Mouse (Mus musculus): ENCODE results near the gene Dmbx1. TPM values are rescaled to one million over a fixed set of nuclear protein-coding genes. Genes with fewer than 3 reads are reported as not detected.

The Dmbx1 gene
- total and polyA plus RNA-seq, 3 experiments: 0.19 to 2.3 TPM; not detected in 1

- Histone ChIP-seq H3K9ac (ENCODE audit: control insufficient read depth, low read depth, low read length, poor library complexity, severe bottlenecking) (no peak within 1 kb of the TSS), H3K79me2 (ENCODE audit: control insufficient read depth, insufficient read depth, low read length, poor library complexity) (no peaks in the 10 kb centered on the region), H3K27ac (ENCODE audit: control insufficient read depth, low read depth, low read length) (no peak within 1 kb of the TSS), H3K4me1 (ENCODE audit: control insufficient read depth in 1 of 2, insufficient read depth in 2 of 2, low read length in 2 of 2) (no peaks in the 10 kb centered on the region), H3K27me3 (ENCODE audit: control insufficient read depth in 1 of 2, insufficient read depth in 2 of 2, low read length in 2 of 2) (peaks cover 0 to 3% of the 10 kb centered on the region in 2 experiments; a peak in 1 of 4 replicates), H3K36me3 (ENCODE audit: control insufficient read depth in 1 of 2, insufficient read depth in 2 of 2, low read length in 2 of 2) (no peaks in the 10 kb centered on the region), H3K4me3 (ENCODE audit: control insufficient read depth in 1 of 2, insufficient read depth in 1 of 2, low read depth in 2 of 2, low read length in 2 of 2) (no peak within 1 kb of the TSS), H3K9me3 (replicated peaks; ENCODE audit: insufficient read depth, low read length) (no peaks in the 10 kb centered on the region)
- DNase-seq (ENCODE audit: low read depth, low spot score): no peak
- TF ChIP-seq SMC3 (IDR thresholded peaks at IDR 0.05; ENCODE audit: low read depth, low read length) (no peak), GATA1 (IDR thresholded peaks at IDR 0.05; ENCODE audit: low read depth, low read length) (no peak), TBP (IDR thresholded peaks at IDR 0.05; ENCODE audit: low read depth, low read length) (no peak), ZNF384 (IDR thresholded peaks at IDR 0.05; ENCODE audit: low read depth, low read length) (no peak), ZMIZ1 (IDR thresholded peaks at IDR 0.05; ENCODE audit: low read depth, low read length) (no peak), HCFC1 (IDR thresholded peaks at IDR 0.05; ENCODE audit: low read depth, low read length) (no peak), JUND (IDR thresholded peaks at IDR 0.05; ENCODE audit: low read depth, low read length) (no peak), POLR2A (IDR thresholded peaks at IDR 0.05; ENCODE audit: control insufficient read depth in 1 of 2, insufficient read depth in 1 of 2, low read depth in 1 of 2, low read length in 2 of 2, poor library complexity in 1 of 2) (no peak), NELFE (IDR thresholded peaks at IDR 0.05; ENCODE audit: low read depth, low read length) (no peak), GABPA (IDR thresholded peaks at IDR 0.05; ENCODE audit: low read depth, low read length) (no peak), MYB (IDR thresholded peaks at IDR 0.05; ENCODE audit: low read depth, low read length) (no peak), MXI1 (IDR thresholded peaks at IDR 0.05; ENCODE audit: low read depth, low read length) (no peak), BHLHE40 (IDR thresholded peaks at IDR 0.05; ENCODE audit: borderline replicate concordance, low read depth, low read length) (no peak), CHD1 (IDR thresholded peaks at IDR 0.05; ENCODE audit: low read depth, low read length) (no peak), UBTF (IDR thresholded peaks at IDR 0.05; ENCODE audit: borderline replicate concordance, insufficient read depth, low read depth, low read length) (no peak), KAT2A (conservative IDR thresholded peaks at IDR 0.05; ENCODE audit: low read depth, low read length) (no peak), CTCF (IDR thresholded peaks at IDR 0.05 in 2 of 3, conservative IDR thresholded peaks at IDR 0.05 in 1 of 3; ENCODE audit: control insufficient read depth in 1 of 3, insufficient read depth in 1 of 3, low read depth in 2 of 3, low read length in 3 of 3, poor library complexity in 1 of 3, severe bottlenecking in 1 of 3) (no peak)
These were observed 49.2 kb downstream of the Dmbx1 start, which contains the start of gene 6430628N08Rik for GRCm38 (mm10) chr4:115890553-115890952. 6430628N08Rik (plus strand) TSS chr4:115890665.

- no peaks in the 10 kb centered on the region for H3K4me1 ChIP-seq (ENCODE audit: control insufficient read depth in 1 of 2, insufficient read depth in 2 of 2, low read length in 2 of 2)
- H3K4me3 ChIP-seq (ENCODE audit: control insufficient read depth in 1 of 2, insufficient read depth in 1 of 2, low read depth in 2 of 2, low read length in 2 of 2): no peak overlapping the region
- TF ChIP-seq RAD21 (IDR thresholded peaks at IDR 0.05; ENCODE audit: low read depth, low read length): no peak
- TF ChIP-seq NRF1 (IDR thresholded peaks at IDR 0.05; ENCODE audit: insufficient read depth, low read depth, low read length, poor library complexity, severe bottlenecking): no peak
- TF ChIP-seq POLR2A (IDR thresholded peaks at IDR 0.05; ENCODE audit: control insufficient read depth in 1 of 2, insufficient read depth in 1 of 2, low read depth in 1 of 2, low read length in 2 of 2, poor library complexity in 1 of 2): no peak
- TF ChIP-seq TAL1 (IDR thresholded peaks at IDR 0.05; ENCODE audit: low read length): no peak
- TF ChIP-seq UBTF (IDR thresholded peaks at IDR 0.05; ENCODE audit: borderline replicate concordance, insufficient read depth, low read depth, low read length): no peak
- no peak for TF ChIP-seq NELFE (IDR thresholded peaks at IDR 0.05; ENCODE audit: low read depth, low read length)
- TF ChIP-seq USF1 (IDR thresholded peaks at IDR 0.05; ENCODE audit: low read depth, low read length): no peak
- TF ChIP-seq MAFK (IDR thresholded peaks at IDR 0.05; ENCODE audit: borderline replicate concordance, low read depth, low read length): no peak
- TF ChIP-seq TBP (IDR thresholded peaks at IDR 0.05; ENCODE audit: low read depth, low read length): no peak
- TF ChIP-seq SIN3A (IDR thresholded peaks at IDR 0.05; ENCODE audit: low read length): no peak
- TF ChIP-seq HCFC1 (IDR thresholded peaks at IDR 0.05; ENCODE audit: low read depth, low read length): no peak
- no peak for TF ChIP-seq GATA1 (IDR thresholded peaks at IDR 0.05; ENCODE audit: low read depth, low read length)
- no peak for TF ChIP-seq ZC3H11A (IDR thresholded peaks at IDR 0.05; ENCODE audit: low read depth, low read length)
- TF ChIP-seq CHD1 (IDR thresholded peaks at IDR 0.05; ENCODE audit: low read depth, low read length): no peak
- TF ChIP-seq MEF2A (IDR thresholded peaks at IDR 0.05; ENCODE audit: extremely low read depth, insufficient replicate concordance, low read depth, low read length, poor library complexity, severe bottlenecking): no peak
- TF ChIP-seq ZMIZ1 (IDR thresholded peaks at IDR 0.05; ENCODE audit: low read depth, low read length): no peak
- no peak for TF ChIP-seq TCF12 (IDR thresholded peaks at IDR 0.05; ENCODE audit: low read depth, low read length)
- TF ChIP-seq ZNF384 (IDR thresholded peaks at IDR 0.05; ENCODE audit: low read depth, low read length): no peak
- no peaks in the 10 kb centered on the region for H3K36me3 ChIP-seq (ENCODE audit: control insufficient read depth in 1 of 2, insufficient read depth in 2 of 2, low read length in 2 of 2)
- no peaks in the 10 kb centered on the region for H3K9me3 ChIP-seq (replicated peaks; ENCODE audit: insufficient read depth, low read length)
- no peak for DNase-seq (ENCODE audit: low read depth, low spot score)
- peaks cover 0 to 3% of the 10 kb centered on the region in 2 experiments; a peak in 1 of 4 replicates for H3K27me3 ChIP-seq (ENCODE audit: control insufficient read depth in 1 of 2, insufficient read depth in 2 of 2, low read length in 2 of 2)
- no peak overlapping the region for H3K27ac ChIP-seq (ENCODE audit: control insufficient read depth, low read depth, low read length)
- H3K9ac ChIP-seq (ENCODE audit: control insufficient read depth, low read depth, low read length, poor library complexity, severe bottlenecking): no peak overlapping the region
- H3K79me2 ChIP-seq (ENCODE audit: control insufficient read depth, insufficient read depth, low read length, poor library complexity): no peaks in the 10 kb centered on the region
These were observed 49.7 kb downstream of the Dmbx1 start for GRCm38 (mm10) chr4:115890066-115890465.
